Mouse (Mus musculus) ovary, postnatal 36 days (tissue): ENCODE data around the gene Clstn2.
A peak's percentile ranks its signal among the peaks of the same experiment; 100 is the strongest.

Source experiments
- DNase-seq: peaks from one replicate; pipeline ENCODE4 v3.0.0; 2022; ENCODE audit warnings: low spot score, mixed read lengths

Clstn2 gene

GRCm38 (mm10) chr9:98032573-98033272, at the start of gene Clstn2:
Gene Clstn2, minus strand, starts transcription at chr9:98033181.
- peak; percentile 79 for DNase-seq

DNA sequence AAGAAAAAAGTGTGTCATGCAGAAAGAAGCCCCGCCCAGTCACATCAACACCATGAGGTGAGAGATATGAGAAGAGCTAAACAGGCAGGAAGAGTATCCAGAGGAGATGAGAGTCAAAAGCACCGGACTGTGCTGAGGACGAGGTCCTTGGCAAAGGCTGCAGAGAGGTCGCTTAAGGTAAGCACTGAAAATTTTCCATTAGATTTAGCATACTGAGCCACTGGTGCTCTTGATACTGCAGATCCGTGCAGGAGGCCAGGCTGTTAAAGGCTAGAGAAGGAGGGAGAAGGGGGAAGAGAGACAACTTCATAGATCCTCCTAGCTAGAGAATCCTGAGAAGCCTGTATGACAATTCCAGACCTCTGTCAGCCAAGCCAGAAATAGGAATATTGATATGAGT, 34.8 kb upstream of the Clstn2 start:
- DNase-seq: no peak

DNA sequence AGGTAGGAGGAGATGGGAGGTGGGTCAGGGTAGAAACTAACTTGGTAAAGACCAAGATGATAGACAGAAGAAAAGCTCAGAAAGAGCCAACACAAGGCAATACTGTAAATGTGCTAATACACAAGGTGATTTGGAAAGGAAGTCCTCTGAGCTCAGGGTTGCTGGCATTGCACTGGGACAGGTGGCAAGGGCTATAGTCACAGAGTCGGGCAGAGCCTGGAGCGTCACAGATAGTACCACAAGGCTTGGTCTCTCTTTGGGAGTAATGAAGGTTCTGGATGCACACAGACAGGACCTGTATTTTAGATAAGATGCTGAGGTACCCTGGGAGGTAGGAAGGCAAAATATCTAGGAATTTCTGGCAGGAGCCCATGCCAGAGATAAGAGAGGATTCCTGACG, 28.7 kb upstream of the Clstn2 start:
- no peak for DNase-seq

- DNase-seq: no peak
These were observed 24.3 kb upstream of the Clstn2 start for GRCm38 (mm10) chr9:98057291-98057690.

DNA sequence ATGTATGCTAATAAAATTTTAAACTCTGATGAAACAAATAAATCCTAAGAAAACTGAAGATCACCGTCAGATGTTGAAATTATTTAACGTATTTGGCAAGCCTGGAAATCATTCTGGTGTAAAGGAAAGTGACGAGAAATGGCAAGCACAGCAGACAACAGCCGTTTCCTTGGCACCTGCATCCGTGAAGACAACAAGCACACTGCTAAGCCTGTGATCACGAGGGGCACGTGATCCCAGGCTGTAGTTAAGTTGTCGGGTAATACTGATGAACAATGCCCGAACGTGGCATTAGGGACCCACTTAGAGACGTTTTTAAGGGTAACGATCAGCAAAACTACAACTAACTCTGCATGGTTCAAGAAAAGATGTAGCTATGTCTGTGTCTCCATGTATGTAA, 18.4 kb upstream of the Clstn2 start:
- DNase-seq: no peak

GRCm38 (mm10) chr9:98033273-98033855, 383 bp upstream of the Clstn2 start:
- DNase-seq: peak; percentile 68

DNA sequence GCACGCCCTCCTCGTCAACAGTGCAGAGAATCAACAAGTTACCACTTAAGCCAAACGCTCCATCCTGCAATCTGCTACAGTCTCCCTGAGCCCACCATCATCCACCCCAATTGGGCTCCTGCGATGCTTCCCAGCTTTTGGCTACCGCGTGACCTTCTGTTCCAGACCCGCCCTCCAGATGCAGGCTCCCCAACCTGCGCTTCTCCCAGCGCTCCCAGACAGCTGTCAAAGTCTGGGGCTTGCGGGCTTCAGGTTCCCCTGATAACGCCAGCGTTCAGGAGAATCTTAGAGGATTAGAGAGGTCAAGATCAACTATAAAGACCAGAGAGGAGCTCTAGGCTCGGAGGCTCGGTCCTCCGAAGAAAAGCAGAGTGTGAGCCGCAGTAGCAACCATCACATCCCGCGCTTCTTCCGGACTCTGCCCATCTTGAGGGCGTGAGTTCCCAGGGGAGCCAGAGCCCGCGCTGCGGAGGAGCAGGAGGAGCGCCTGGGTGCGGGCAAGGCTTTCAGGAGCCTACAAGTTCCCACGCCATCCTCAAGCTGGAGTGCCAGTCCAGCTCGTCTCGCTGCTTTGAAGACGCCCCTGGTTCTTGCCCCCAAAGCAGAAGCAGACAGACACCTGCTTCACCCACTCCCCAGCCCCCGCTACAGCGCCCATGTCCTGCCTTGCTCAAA, 946 bp downstream of the Clstn2 start:
- DNase-seq: peak; percentile 20

GRCm38 (mm10) chr9:98030715-98031114, 2.3 kb downstream of the Clstn2 start:
- DNase-seq: no peak

GRCm38 (mm10) chr9:98025548-98025947, 7.4 kb downstream of the Clstn2 start:
- DNase-seq: no peak

GRCm38 (mm10) chr9:98023069-98023468, 9.9 kb downstream of the Clstn2 start:
- no peak for DNase-seq

DNA sequence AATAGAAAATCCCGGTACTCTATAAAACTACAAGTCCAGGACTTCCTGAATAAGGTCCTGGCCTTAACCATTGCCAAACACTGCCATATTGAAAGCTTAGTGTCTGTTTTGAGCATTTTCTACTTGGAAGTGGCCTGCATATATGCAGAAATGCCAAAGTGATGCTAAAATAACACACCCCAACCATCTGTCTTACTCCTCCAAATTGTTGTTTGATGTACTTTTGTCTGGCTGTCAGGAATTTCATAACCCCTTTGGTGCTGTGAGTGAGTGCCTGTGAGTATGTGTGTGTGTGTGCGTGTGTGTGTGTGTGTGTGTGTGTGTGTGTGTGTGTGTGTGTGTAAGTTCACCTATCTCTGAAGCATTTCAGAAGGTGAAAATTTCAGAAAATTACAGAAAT, 13.1 kb downstream of the Clstn2 start:
- DNase-seq: no peak

DNA sequence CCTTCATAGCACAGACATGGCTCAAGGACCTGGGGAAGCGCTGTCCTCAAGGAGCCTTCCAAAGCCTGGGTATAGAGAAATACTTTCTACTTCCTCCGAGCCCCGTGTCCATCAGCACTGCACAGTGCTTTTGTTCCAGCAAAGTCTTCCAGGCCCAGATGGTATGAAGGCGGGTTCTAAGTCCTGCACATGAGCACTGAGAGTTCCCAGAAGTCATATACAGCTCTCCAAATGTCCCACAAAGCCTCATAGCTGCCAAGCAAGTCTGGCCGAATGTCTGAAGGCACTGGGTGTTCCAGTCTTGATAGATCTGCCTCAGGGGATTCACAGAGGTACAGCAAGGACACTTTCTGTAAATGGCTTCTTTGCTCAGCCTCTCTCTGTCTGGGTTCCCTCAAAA, 14.3 kb downstream of the Clstn2 start:
- no peak for DNase-seq

GRCm38 (mm10) chr9:98016576-98016975, 16.4 kb downstream of the Clstn2 start:
- DNase-seq: no peak

GRCm38 (mm10) chr9:97996349-97996748, 36.6 kb downstream of the Clstn2 start:
- peak; percentile 43 for DNase-seq

DNA sequence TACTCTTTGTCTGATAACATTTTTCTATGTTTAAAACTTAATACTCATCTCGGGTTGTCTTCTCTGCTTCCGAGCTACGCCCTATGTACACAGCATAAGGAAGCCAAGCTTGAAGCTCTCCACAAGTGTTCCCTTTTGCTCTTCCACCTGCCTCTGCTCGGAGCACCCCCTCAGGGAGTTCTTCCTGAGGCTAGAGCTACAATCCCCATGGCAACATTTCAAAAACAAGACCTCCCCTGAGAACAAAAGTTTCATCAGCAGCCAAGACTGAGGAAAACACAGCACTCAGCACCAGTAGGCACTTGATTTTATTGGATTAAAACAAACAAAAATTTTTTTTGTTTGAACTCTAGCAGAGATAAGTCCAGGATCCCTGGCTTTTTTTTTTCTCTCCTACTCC, 37.3 kb downstream of the Clstn2 start:
- no peak for DNase-seq

- DNase-seq: peak; percentile 19
These were observed 40.9 kb downstream of the Clstn2 start for GRCm38 (mm10) chr9:97992131-97992530.

- no peak for DNase-seq
These were observed 55.6 kb downstream of the Clstn2 start for GRCm38 (mm10) chr9:97977339-97977738.

GRCm38 (mm10) chr9:97974801-97975347, 58.1 kb downstream of the Clstn2 start:
- no peak for DNase-seq

GRCm38 (mm10) chr9:97966691-97967090, 66.3 kb downstream of the Clstn2 start:
- no peak for DNase-seq

DNA sequence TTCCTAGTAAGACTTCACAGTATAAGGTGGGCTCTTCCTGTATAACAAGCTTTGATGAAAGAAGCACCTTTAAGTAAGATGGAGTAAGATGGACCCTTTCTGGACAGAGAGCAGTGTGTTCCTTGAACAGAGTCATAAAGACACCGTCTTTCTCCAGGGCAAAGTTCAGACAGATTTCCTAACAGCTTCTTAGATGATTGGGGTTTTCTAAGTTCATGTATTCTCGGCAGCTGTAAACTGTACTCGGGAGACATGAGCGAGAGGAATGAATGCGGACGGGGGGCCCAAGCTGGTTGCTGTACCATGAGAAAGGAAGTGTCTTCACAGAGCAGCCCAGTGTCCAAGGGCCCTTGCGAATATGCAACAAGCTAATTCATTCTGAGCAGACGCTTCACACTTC, 75.5 kb downstream of the Clstn2 start:
- no peak for DNase-seq

DNA sequence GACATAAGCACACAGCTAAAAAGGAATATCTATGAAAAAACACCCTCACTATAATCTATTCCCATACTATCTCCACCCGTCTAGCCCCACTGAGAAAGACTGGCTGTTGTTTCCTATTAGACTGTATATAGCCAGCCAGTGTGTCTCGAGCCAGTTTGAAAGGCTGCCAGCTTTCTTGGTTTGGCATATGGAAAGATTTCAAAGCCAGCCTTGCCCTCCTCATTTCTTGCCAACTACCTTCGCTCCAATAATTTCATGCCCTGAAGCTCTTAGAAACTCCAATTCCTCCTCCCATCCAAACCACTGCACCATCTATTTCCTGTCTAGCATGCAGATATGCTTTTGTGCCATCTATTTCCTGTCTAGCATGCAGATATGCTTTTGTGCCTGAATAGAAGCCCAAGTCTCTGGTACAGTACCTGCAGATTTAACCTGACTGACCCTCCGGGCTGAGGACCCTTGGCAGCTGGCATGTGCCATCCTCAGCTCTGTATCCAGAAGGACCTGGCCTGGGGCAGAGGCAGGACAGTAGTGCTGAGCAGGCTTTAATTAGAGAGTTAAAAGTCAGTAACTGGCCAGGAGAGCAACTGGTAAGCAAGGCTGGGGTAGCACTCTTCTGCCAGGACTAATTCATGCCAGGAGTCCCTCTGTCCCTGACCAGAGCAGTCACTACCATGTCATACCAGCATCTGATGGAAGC, 76.4 kb downstream of the Clstn2 start:
- no peak for DNase-seq

- no peak for DNase-seq
These were observed 79.1 kb downstream of the Clstn2 start for GRCm38 (mm10) chr9:97953746-97954359.
